Mouse (Mus musculus) retina, embryonic 14.5 days (tissue): ENCODE measurements around the gene Lonp2.
A peak's percentile ranks its signal among the peaks of the same experiment; 100 is the strongest.

Source experiments
- DNase-seq: peaks from one replicate; pipeline ENCODE4 v3.0.0-alpha.2; 2015; ENCODE audit warnings: low spot score

Lonp2 gene

GRCm38 (mm10) chr8:86713407-86714188, 89.8 kb downstream of the Lonp2 start:
- DNase-seq, result peak; percentile 70

GRCm38 (mm10) chr8:86718332-86718994, 94.6 kb downstream of the Lonp2 start:
- DNase-seq, result no peak

GRCm38 (mm10) chr8:86719368-86719767, 95.5 kb downstream of the Lonp2 start:
- DNase-seq, result no peak

GRCm38 (mm10) chr8:86720756-86721459, 97.1 kb downstream of the Lonp2 start:
- DNase-seq, result no peak

GRCm38 (mm10) chr8:86721490-86721889, 97.6 kb downstream of the Lonp2 start:
- no peak for DNase-seq

GRCm38 (mm10) chr8:86726959-86727358, 103.1 kb downstream of the Lonp2 start:
- DNase-seq, result no peak

GRCm38 (mm10) chr8:86728224-86728950, 104.5 kb downstream of the Lonp2 start:
- DNase-seq, result no peak

GRCm38 (mm10) chr8:86730303-86730702, 106.5 kb downstream of the Lonp2 start:
- no peak for DNase-seq

GRCm38 (mm10) chr8:86730860-86731259, 107.0 kb downstream of the Lonp2 start:
- no peak for DNase-seq

- DNase-seq, result no peak
These were observed 110.3 kb downstream of the Lonp2 start for GRCm38 (mm10) chr8:86734171-86734570.

- DNase-seq, result no peak
These were observed 111.1 kb downstream of the Lonp2 start for GRCm38 (mm10) chr8:86734954-86735353.

GRCm38 (mm10) chr8:86735446-86736111, 111.7 kb downstream of the Lonp2 start:
- DNase-seq, result no peak

GRCm38 (mm10) chr8:86740899-86741298, 117.1 kb downstream of the Lonp2 start:
- no peak for DNase-seq

GRCm38 (mm10) chr8:86741627-86742026, 117.8 kb downstream of the Lonp2 start:
- DNase-seq, result no peak

- DNase-seq, result no peak
These were observed 118.9 kb downstream of the Lonp2 start for GRCm38 (mm10) chr8:86742605-86743345.

GRCm38 (mm10) chr8:86744313-86745220, 120.7 kb downstream of the Lonp2 start:
- peak; percentile 24 for DNase-seq

GRCm38 (mm10) chr8:86745221-86745934, 121.5 kb downstream of the Lonp2 start, which contains the start of the genes Gm10638 and Siah1a:
Gene Gm10638, plus strand, starts transcription at chr8:86745699.
Gene Siah1a, minus strand, starts transcription at chr8:86745934.
- peak; percentile 72 for DNase-seq

- peak; percentile 94 for DNase-seq
These were observed 122.1 kb downstream of the Lonp2 start for GRCm38 (mm10) chr8:86745935-86746441.

- DNase-seq, result peak; percentile 37
These were observed 122.7 kb downstream of the Lonp2 start for GRCm38 (mm10) chr8:86746511-86746910.
